Mouse (Mus musculus) embryonic facial prominence, embryonic 11.5 days (tissue): ENCODE results near the gene Mknk2. TPM values are rescaled to one million over a fixed set of nuclear protein-coding genes. Genes with fewer than 3 reads are reported as not detected.

Experiments used
- ATAC-seq: fragments of 200-750 bp; cut with Nextera tagmentation; replicated peaks from 2 replicates; pipeline ENCODE4 v1.8.0; 2017; ENCODE audit warnings: low read depth; ENCODE audit not compliant: insufficient number of reproducible peaks, low FRiP score, low TSS enrichment
- DNase-seq: peaks from one replicate; pipeline ENCODE4 v3.0.0-alpha.2; 2015; ENCODE audit warnings: low spot score
- H3K27ac ChIP-seq: fragments of 300-500 bp; sonication (generic); replicated peaks from 2 replicates; pipeline ENCODE4 v1.5.1; 2014; ENCODE audit warnings: mild to moderate bottlenecking, low read depth, low read length, control low read depth
- H3K27me3 ChIP-seq: fragments of 300-500 bp; sonication (generic); 2 replicates; pipeline ENCODE4 v1.6.1; 2014; ENCODE audit warnings: mild to moderate bottlenecking, low read length, moderate library complexity, mixed read lengths; ENCODE audit not compliant: control insufficient read depth, insufficient read depth
- H3K36me3 ChIP-seq: fragments of 300-500 bp; sonication (generic); replicated peaks from 2 replicates; pipeline ENCODE4 v1.6.1; 2014; ENCODE audit warnings: low read depth, mild to moderate bottlenecking, low read length, moderate library complexity, mixed read lengths; ENCODE audit not compliant: control insufficient read depth, insufficient read depth
- H3K4me1 ChIP-seq: fragments of 300-500 bp; sonication (generic); 2 replicates; pipeline ENCODE4 v1.6.1; 2014; ENCODE audit warnings: low read length, mixed read lengths; ENCODE audit not compliant: control insufficient read depth, insufficient read depth
- H3K4me2 ChIP-seq: fragments of 300-500 bp; sonication (generic); 2 replicates; pipeline ENCODE4 v1.6.1; 2014; ENCODE audit warnings: low read depth, mild to moderate bottlenecking, control low read depth, low read length, moderate library complexity
- H3K4me3 ChIP-seq: fragments of 300-500 bp; sonication (generic); 2 replicates; pipeline ENCODE4 v1.5.1; 2014; ENCODE audit warnings: low read depth, low read length, control low read depth
- H3K9ac ChIP-seq: fragments of 300-500 bp; sonication (generic); replicated peaks from 2 replicates; pipeline ENCODE4 v1.6.1; 2014; ENCODE audit warnings: mild to moderate bottlenecking, control low read depth, low read length
- H3K9me3 ChIP-seq: fragments of 300-500 bp; sonication (generic); replicated peaks from 2 replicates; pipeline ENCODE4 v1.6.1; 2016; ENCODE audit warnings: mild to moderate bottlenecking, low read length, inconsistent platforms, mixed read lengths; ENCODE audit not compliant: control insufficient read depth
- WGBS: fragments of 180-500 bp; shearing (Covaris S2); extraction: QIAGEN DNeasy Blood & Tissue Kit; methylation state at CpG from one replicate; pipeline ENCODE4 v1.1.7; 2014; 5-methylcytosine and 5-hydroxymethylcytosine counted together
- polyA plus RNA-seq: library from polyadenylated mRNA; unstranded; fragments of >200 nt; fragmentation: Nextera tagmentation; extraction: Ambion mirVana; gene quantifications from 2 replicates; pipeline ENCODE4 v1.2.1, GENCODE M21; 2014

Gene Mknk2
- polyA plus RNA-seq, 1 experiment from 2014 or later = 63.7 TPM

DNA sequence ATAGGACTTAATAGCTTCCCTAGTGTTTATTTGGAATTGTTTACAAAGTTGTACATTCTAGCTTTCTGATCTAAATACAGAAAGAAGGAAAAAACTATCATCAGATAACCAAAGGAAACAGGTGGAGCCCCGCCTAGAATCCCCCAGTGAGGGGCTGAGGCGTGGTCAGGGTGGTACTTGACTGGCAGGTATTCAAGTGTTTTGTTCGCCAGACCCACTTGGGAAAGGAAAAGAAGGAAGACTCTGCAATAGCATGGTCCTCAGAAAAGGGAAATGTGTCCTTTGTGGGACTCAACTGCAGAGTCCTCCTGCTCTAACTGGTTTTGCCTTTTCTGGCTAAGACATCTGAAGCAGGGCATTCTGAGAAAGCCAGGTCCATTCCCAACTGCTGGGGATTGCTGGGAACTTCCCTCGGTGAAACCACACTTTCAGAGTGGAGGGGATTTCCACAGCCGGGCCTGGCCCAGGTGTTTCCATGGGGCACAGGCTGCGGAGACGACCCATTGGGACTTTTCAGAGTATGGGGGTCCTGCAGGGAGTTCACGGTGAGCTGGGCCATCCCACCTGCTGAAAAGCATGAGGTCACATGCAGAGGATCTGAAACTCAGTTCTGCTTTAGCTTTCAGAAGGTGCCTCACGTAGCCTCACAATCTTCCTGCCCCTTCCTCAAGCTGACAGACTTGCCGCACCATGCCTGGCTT lies 18.0 kb upstream of the Mknk2 start:
- Histone ChIP-seq H3K27ac (no peak overlapping the region), H3K4me2 (no peak overlapping the region), H3K9me3 (no peaks in the 10 kb centered on the region), H3K9ac (no peak overlapping the region), H3K36me3 (no peaks in the 10 kb centered on the region; the same call in 1 of the 2 replicates), H3K27me3 (no peaks in the 10 kb centered on the region), H3K4me3 (no peak overlapping the region), H3K4me1 (no peaks in the 10 kb centered on the region)
- no peak for DNase-seq
- no peak for ATAC-seq
- WGBS = 79% methylated on average over 10 of the region's 10 CpGs

DNA sequence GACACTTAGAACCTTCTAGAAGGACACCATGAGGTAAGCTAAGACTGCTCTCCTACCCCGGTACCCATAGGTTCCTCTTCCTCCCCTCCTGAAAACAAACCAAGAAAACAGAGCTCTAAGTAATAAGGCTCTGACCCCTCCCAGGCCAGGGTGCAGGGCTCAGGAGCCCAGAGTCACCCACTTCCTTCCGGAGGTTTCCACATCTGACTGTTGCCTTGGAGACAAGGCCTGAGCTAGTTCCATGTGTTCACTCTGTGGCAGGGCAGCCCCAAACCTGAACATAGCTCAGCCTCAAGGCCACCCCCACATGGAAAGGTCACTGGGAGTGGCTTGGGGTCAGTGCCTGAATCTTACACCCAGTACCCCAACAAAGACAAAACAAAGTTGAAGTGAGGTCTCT lies 17.3 kb upstream of the Mknk2 start:
- H3K4me2 ChIP-seq = no peak overlapping the region
- H3K27ac ChIP-seq = no peak overlapping the region
- no peaks in the 10 kb centered on the region for H3K9me3 ChIP-seq
- ATAC-seq = no peak
- no peaks in the 10 kb centered on the region for H3K27me3 ChIP-seq
- no peak overlapping the region for H3K9ac ChIP-seq
- H3K4me3 ChIP-seq = no peak overlapping the region
- no peak for DNase-seq
- WGBS = 84% methylated on average over 2 of the region's 2 CpGs
- H3K36me3 ChIP-seq = no peaks in the 10 kb centered on the region; the same call in 1 of the 2 replicates
- no peaks in the 10 kb centered on the region for H3K4me1 ChIP-seq

DNA sequence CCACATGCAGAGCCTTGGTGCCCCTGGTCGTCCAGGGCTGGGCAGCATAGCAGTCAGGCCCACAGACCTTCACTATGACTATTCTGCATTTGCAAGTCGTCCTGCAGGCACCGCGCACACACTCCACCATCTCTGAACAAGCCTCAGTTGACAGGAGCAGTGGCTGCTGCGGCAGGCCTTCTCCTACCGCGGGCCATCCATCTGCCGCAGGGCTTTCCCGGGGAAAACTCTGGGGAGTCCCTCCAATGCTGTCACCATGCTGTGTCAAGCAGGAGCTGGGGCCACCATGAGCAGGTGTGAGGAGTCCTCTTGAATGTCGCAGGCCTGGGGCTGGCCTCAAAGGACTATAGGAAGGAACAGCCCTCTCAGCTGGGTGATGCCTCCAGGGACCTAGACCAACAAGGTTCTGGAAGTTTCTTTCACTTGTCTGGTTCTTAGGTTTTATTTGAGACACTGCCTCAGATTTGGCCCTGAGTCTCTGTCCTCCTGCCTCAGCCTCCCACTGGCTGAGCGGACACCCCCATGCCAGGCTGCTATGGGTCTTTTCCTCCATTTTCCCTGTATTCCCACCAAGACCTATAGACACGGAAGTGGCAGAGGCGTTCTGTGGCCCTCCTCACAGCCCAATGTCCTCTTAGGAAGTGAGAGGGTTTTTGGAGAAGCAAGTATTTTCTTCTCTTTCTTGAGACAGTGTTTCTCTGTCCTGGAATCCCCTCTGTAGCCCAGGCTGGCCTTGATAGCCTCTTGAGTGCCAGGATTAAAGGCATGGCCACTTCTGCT lies 16.4 kb upstream of the Mknk2 start:
- no peak for ATAC-seq
- Histone ChIP-seq H3K9ac (no peak overlapping the region), H3K36me3 (no peaks in the 10 kb centered on the region; the same call in 1 of the 2 replicates), H3K4me3 (no peak overlapping the region), H3K27me3 (no peaks in the 10 kb centered on the region), H3K27ac (no peak overlapping the region), H3K4me2 (no peak overlapping the region), H3K4me1 (no peaks in the 10 kb centered on the region), H3K9me3 (no peaks in the 10 kb centered on the region)
- no peak for DNase-seq
- 88% methylated on average over 13 of the region's 13 CpGs for WGBS

DNA sequence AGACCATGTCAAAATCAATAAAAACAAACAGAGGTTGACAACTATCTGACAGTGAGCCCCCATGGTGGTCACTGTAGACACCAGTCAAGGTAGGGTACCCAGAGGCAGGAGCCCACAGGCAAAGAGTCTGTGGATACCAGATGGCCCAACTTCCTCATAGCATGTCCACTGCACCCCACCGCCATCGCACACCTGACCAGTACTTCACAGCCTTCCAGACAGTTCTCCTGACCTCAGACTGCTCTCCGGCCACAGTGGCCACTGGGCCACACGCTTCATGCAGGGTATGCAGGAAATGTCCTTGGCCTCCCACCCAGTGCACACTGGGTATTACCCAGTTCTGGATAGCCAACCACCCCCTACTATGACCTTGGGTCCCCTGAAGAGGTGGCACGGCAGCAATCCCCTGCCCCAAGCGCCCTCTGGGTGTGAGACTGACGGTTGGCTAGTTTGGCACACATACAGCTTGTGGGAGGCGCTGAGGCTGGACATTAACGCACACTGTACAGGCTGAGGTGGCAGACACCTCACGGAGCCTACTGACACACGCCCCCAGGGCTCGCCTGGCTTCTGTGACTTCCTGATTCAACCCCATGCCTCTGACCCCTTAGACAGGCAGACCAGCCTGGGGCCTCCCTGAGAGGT lies 15.6 kb upstream of the Mknk2 start:
- DNase-seq (no peak), ATAC-seq (no peak)
- H3K4me3 ChIP-seq = no peak overlapping the region
- H3K9me3 ChIP-seq = no peaks in the 10 kb centered on the region
- H3K36me3 ChIP-seq = peaks cover 2% of the 10 kb centered on the region
- 89% methylated on average over 12 of the region's 12 CpGs for WGBS
- H3K4me2 ChIP-seq = no peak overlapping the region
- no peaks in the 10 kb centered on the region for H3K4me1 ChIP-seq
- H3K27ac ChIP-seq = no peak overlapping the region
- H3K27me3 ChIP-seq = no peaks in the 10 kb centered on the region
- no peak overlapping the region for H3K9ac ChIP-seq

DNA sequence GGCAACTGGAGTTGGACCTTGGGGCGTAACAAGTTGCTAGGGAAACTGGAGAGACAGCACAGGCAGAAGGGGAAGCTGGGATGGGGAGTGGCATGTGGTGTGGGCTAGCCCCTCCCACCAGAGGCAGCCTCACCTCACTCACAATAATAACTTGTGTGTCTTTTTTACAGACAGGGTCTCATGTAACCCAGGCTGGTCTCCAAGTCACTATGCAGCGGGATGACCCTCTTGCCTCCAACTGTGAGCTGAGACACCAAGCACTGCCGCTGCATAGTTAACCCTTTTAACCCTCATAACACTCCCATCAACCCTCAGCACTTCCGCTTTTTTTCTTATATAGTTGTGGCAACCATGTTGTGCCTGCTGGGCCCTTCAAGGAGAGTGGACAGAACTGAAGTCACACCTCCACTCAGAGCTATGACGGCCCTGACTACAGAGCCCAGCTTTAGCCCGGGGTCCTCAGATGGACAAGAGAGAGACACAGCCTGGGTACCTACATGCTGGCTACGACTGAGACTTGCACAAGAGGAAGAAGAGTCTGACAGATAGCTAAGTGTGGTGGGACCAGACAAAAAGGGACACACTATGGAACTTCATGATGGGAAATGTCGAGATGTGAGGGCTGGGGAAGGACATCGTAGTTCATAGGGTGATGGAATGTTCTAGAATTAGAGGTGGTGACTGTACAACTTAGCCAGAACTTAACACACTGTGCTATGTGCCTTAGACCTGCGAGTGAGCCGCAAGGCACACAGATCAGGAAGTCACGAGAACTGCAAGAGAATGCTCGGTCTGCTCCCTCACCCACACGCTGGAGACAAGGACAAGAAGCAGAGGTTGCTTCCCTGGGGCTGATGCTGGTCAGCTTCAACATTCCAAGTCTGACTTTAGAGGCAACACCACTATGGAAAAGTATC lies 14.6 kb upstream of the Mknk2 start:
- Histone ChIP-seq H3K4me2 (no peak overlapping the region), H3K4me1 (no peaks in the 10 kb centered on the region), H3K4me3 (no peak overlapping the region), H3K36me3 (peaks cover 2% of the 10 kb centered on the region), H3K9ac (no peak overlapping the region), H3K27ac (no peak overlapping the region), H3K9me3 (no peaks in the 10 kb centered on the region), H3K27me3 (no peaks in the 10 kb centered on the region)
- WGBS = 79% methylated on average over 14 of the region's 14 CpGs
- no peak for DNase-seq
- no peak for ATAC-seq

DNA sequence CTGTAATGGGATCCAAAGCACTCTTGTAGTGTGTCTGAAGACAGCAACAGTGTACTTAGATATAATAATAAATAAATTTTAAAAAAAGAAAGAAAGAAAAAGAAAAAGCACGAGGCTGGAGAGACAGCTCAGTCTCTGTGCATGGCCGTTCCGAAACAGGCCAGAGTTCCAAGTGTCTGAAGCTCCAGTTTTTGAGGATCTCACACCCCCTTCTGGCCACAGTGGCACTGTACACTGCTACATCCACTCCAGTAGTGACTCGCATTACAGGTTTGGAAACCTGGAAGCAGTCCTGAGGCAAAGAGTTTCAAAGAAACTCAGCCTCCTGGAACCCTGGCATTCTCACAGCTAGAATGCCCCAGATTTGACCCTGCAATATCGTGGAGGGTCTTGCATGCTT lies 9.9 kb upstream of the Mknk2 start:
- ATAC-seq (peak; percentile 48; the same call in 1 of the 2 replicates), DNase-seq (peak; percentile 80)
- WGBS = 47% methylated on average over 5 of the region's 5 CpGs
- Histone ChIP-seq H3K36me3 (peaks cover 2% of the 10 kb centered on the region), H3K4me1 (no peaks in the 10 kb centered on the region), H3K9ac (no peak overlapping the region), H3K4me2 (no peak overlapping the region), H3K27me3 (no peaks in the 10 kb centered on the region), H3K9me3 (no peaks in the 10 kb centered on the region), H3K4me3 (no peak overlapping the region), H3K27ac (no peak overlapping the region)

DNA sequence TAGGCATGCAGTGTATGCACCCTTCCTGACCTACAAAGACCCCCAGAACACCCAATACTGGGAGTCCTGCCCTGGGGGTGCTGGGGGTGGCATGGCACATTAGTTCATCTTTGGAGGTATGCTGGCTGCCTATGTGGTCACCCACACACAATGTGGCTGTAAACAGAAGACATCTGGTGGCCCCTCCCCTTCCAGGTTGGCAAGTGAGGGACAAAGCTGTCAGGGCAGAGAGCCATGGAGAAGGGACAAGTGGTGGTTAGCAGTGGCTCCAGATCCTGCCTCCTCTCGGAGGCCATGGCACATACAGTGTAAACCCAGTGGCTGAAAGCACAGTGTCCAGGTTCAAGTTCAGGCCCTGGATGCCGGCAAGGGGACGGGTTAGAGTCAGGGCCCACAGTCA lies 8.7 kb upstream of the Mknk2 start:
- H3K27me3 ChIP-seq = no peaks in the 10 kb centered on the region
- 90% methylated on average over 3 of the region's 3 CpGs for WGBS
- H3K36me3 ChIP-seq = peaks cover 2% of the 10 kb centered on the region
- H3K4me2 ChIP-seq = no peak overlapping the region
- H3K9me3 ChIP-seq = no peaks in the 10 kb centered on the region
- no peak for ATAC-seq
- no peak for DNase-seq
- no peak overlapping the region for H3K4me3 ChIP-seq
- no peak overlapping the region for H3K9ac ChIP-seq
- no peaks in the 10 kb centered on the region for H3K4me1 ChIP-seq
- no peak overlapping the region for H3K27ac ChIP-seq
